Mouse (Mus musculus) bone marrow, adult 2 months (tissue): Measurements from ENCODE around the gene Hsp90b1.

Experiments used
- CTCF ChIP-seq: fragments of 200-500 bp; IDR thresholded peaks from 2 replicates; pipeline ENCODE4 v1.5.1; 2011; ENCODE audit warnings: low read length, control low read depth; ENCODE audit not compliant: control insufficient read depth, insufficient read depth
- POLR2A ChIP-seq: fragments of 200-500 bp; IDR thresholded peaks from 2 replicates; pipeline ENCODE4 v1.6.1; 2011; ENCODE audit warnings: low read depth, mild to moderate bottlenecking, control low read depth, low read length, borderline replicate concordance; ENCODE audit not compliant: control insufficient read depth

GRCm38 (mm10) chr10:86702312-86702920 lies 2.9 kb downstream of the Hsp90b1 start:
- no peak for TF ChIP-seq CTCF
- TF ChIP-seq POLR2A: no peak
